Mouse (Mus musculus) limb, embryonic 13.5 days (tissue): ENCODE measurements around the gene Eef2k. TPM values are rescaled to one million over a fixed set of nuclear protein-coding genes. Genes with fewer than 3 reads are reported as not detected.

Experiments
- ATAC-seq: fragments of 200-750 bp; cut with Nextera tagmentation; 2 replicates; pipeline ENCODE4 v1.8.0; 2017; ENCODE audit warnings: low read depth, moderate number of reproducible peaks, moderate TSS enrichment; ENCODE audit not compliant: low FRiP score
- H3K27ac ChIP-seq: fragments of 300-500 bp; sonication (generic); 2 replicates; pipeline ENCODE4 v1.5.1; 2015; ENCODE audit warnings: inconsistent platforms, mild to moderate bottlenecking, moderate library complexity
- H3K27me3 ChIP-seq: fragments of 300-500 bp; sonication (generic); 2 replicates; pipeline ENCODE4 v1.6.1; 2015; ENCODE audit warnings: mild to moderate bottlenecking, inconsistent platforms
- H3K36me3 ChIP-seq: fragments of 300-500 bp; sonication (generic); 2 replicates; pipeline ENCODE4 v1.6.1; 2015; ENCODE audit warnings: inconsistent platforms, mild to moderate bottlenecking, moderate library complexity
- H3K4me1 ChIP-seq: fragments of 300-500 bp; sonication (generic); 2 replicates; pipeline ENCODE4 v1.6.1; 2015; ENCODE audit warnings: inconsistent platforms
- H3K4me2 ChIP-seq: fragments of 300-500 bp; sonication (generic); replicated peaks from 2 replicates; pipeline ENCODE4 v1.6.1; 2015; ENCODE audit warnings: inconsistent platforms, mild to moderate bottlenecking, moderate library complexity
- H3K4me3 ChIP-seq: fragments of 300-500 bp; sonication (generic); 2 replicates; pipeline ENCODE4 v1.5.1; 2015; ENCODE audit warnings: moderate library complexity, mild to moderate bottlenecking, inconsistent platforms
- H3K9ac ChIP-seq: fragments of 300-500 bp; sonication (generic); 2 replicates; pipeline ENCODE4 v1.6.1; 2015; ENCODE audit warnings: mild to moderate bottlenecking, inconsistent platforms
- H3K9me3 ChIP-seq: fragments of 300-500 bp; sonication (generic); 2 replicates; pipeline ENCODE4 v1.6.1; 2016; ENCODE audit warnings: inconsistent platforms
- WGBS: fragments of 180-500 bp; shearing (Covaris S2); methylation state at CpG from one replicate; pipeline ENCODE4 v1.1.7; 2015; 5-methylcytosine and 5-hydroxymethylcytosine counted together
- polyA plus RNA-seq: library from polyadenylated mRNA; unstranded; fragments of >200 nt; fragmentation: Nextera tagmentation; extraction: Ambion mirVana; gene quantifications from 2 replicates; pipeline ENCODE4 v1.2.1, GENCODE M21; 2015

Eef2k gene
- polyA plus RNA-seq, 1 experiment from 2014 or later = 36.3 TPM

DNA sequence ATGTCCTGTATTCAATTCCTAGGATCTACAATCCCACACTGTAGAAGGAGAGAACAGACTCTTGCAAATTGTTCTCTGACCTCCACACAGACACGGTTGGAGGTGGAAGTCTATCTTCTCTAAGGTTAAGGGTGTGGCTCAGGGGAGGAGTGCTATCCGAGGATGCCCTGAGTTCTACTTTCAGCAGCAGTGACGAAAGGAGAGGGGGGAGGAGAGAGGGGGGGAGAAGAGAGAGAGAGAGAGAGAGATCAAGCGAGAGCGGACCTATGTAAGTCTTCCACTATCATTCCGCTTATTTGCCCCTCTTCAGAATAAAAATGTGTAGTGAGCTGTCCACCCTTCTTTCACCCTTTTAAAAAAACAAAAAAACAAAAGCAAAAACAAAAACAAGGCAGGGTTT is 8.2 kb upstream of the Eef2k start:
- Histone ChIP-seq H3K27me3 (peaks cover 20% of the 10 kb centered on the region), H3K4me3 (peak overlapping the region; percentile 65), H3K27ac (peak overlapping the region; percentile 4; the same call in 1 of the 2 replicates), H3K4me2 (peak overlapping the region; percentile 58), H3K9me3 (no peaks in the 10 kb centered on the region), H3K9ac (no peak overlapping the region), H3K4me1 (peaks cover 16% of the 10 kb centered on the region; the same call in 1 of the 2 replicates), H3K36me3 (no peaks in the 10 kb centered on the region)
- 53% methylated on average over 6 of the region's 6 CpGs for WGBS
- no peak for ATAC-seq

DNA sequence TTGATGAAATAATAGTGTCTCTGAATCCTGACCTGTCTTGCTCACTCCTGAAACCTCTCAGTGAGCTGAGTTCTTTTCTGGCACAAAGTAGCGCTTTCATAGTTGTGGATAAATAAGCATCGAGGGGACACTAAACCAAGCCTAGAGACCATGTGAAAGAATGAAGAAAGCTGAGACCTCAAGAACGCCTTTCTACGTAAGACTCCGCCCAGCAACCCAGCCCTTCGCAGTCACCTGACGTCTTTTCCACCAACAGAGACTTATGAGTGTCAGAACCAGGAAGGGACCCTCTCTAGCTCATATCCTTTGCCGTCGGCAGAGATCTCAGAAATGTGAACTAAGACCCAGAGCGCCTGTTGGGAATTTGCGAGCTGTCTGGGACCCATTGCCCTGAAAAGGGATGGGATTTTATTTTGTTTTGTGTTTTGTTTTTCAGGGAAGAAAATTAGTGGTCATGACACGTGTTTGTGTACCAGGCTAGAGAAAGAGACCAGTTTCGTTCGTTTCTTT is 7.7 kb upstream of the Eef2k start:
- ATAC-seq = peak; percentile 82
- H3K4me2 ChIP-seq = peak overlapping the region; percentile 58
- peaks cover 16% of the 10 kb centered on the region; the same call in 1 of the 2 replicates for H3K4me1 ChIP-seq
- H3K4me3 ChIP-seq = peak overlapping the region; percentile 65
- no peak overlapping the region for H3K9ac ChIP-seq
- no peaks in the 10 kb centered on the region for H3K36me3 ChIP-seq
- no peak overlapping the region for H3K27ac ChIP-seq
- 15% methylated on average over 14 of the region's 14 CpGs for WGBS
- no peaks in the 10 kb centered on the region for H3K9me3 ChIP-seq
- peaks cover 15% of the 10 kb centered on the region for H3K27me3 ChIP-seq

GRCm38 (mm10) chr7:120835449-120836359 is 6.9 kb upstream of the Eef2k start:
- peaks cover 7% of the 10 kb centered on the region; the same call in 1 of the 2 replicates for H3K27me3 ChIP-seq
- peak overlapping the region; percentile 61; the same call in 1 of the 2 replicates for H3K27ac ChIP-seq
- H3K4me3 ChIP-seq = peak overlapping the region; percentile 65
- peak; percentile 90 for ATAC-seq
- no peaks in the 10 kb centered on the region for H3K36me3 ChIP-seq
- no peaks in the 10 kb centered on the region for H3K9me3 ChIP-seq
- H3K4me1 ChIP-seq = peaks cover 10% of the 10 kb centered on the region; the same call in 1 of the 2 replicates
- peak overlapping the region; percentile 58 for H3K4me2 ChIP-seq
- H3K9ac ChIP-seq = peak overlapping the region; percentile 63
- 1% methylated on average over 41 of the region's 41 CpGs for WGBS

DNA sequence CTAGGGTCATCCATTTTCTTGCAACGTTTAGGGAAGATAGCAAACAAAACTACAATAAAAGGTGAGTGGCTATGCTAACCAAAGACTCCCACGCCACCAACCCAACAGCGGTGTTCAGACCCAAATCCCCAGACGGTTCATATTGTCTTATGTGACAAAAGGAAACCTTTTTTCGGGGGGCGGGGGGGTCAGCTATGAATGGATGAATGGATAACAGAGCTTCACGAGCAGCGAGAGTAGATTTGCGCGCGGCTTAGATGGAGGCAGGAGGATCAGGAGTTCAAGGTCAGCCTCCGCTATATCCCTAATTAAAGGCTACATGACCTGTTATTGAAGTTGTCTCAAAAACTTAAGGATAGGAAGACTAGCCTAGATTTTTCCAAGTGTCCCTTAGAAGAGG is 6.3 kb upstream of the Eef2k start:
- peak overlapping the region; percentile 58 for H3K4me2 ChIP-seq
- H3K9me3 ChIP-seq = no peaks in the 10 kb centered on the region
- H3K27ac ChIP-seq = no peak overlapping the region
- peak overlapping the region; percentile 65 for H3K4me3 ChIP-seq
- 0 out of 2 replicates have a peak, but pooled peaks cover 5% of the 10 kb centered on the region for H3K27me3 ChIP-seq
- H3K9ac ChIP-seq = no peak overlapping the region
- 8% methylated on average over 12 of the region's 12 CpGs for WGBS
- ATAC-seq = no peak
- H3K36me3 ChIP-seq = no peaks in the 10 kb centered on the region
- H3K4me1 ChIP-seq = peaks cover 10% of the 10 kb centered on the region; the same call in 1 of the 2 replicates

GRCm38 (mm10) chr7:120838436-120839160 is 4.0 kb upstream of the Eef2k start:
- Histone ChIP-seq H3K4me1 (peaks cover 10% of the 10 kb centered on the region; the same call in 1 of the 2 replicates), H3K9me3 (no peaks in the 10 kb centered on the region), H3K4me3 (no peak overlapping the region), H3K27ac (no peak overlapping the region), H3K36me3 (no peaks in the 10 kb centered on the region), H3K9ac (peak overlapping the region; percentile 35; the same call in 1 of the 2 replicates), H3K4me2 (no peak overlapping the region), H3K27me3 (no peaks in the 10 kb centered on the region)
- no peak for ATAC-seq
- 57% methylated on average over 5 of the region's 5 CpGs for WGBS

DNA sequence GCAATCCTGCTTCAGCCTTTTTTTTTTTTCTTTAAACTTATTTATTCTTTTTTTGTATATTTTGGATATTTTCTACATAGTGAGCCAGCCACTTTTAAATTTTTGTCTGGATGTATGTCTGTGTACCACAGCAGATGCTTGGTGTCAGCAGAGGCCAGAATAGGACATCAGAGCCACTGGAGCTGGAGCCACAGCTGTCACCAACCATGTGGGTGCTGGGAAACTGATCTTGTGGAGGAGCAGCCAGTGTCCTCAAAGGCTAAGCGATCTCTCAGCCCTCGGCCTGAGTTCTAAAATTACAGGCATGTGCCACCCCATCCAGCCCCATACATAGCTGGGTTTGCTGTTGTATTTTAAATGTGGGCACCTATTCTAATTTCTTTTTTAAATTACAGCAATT is 2.8 kb upstream of the Eef2k start:
- no peak for ATAC-seq
- H3K9ac ChIP-seq = no peak overlapping the region
- 79% methylated on average over 2 of the region's 2 CpGs for WGBS
- no peak overlapping the region for H3K27ac ChIP-seq
- H3K4me1 ChIP-seq = peaks cover 15% of the 10 kb centered on the region
- H3K4me2 ChIP-seq = no peak overlapping the region
- H3K36me3 ChIP-seq = no peaks in the 10 kb centered on the region
- no peaks in the 10 kb centered on the region for H3K9me3 ChIP-seq
- no peak overlapping the region for H3K4me3 ChIP-seq
- peaks cover 2% of the 10 kb centered on the region; the same call in 1 of the 2 replicates for H3K27me3 ChIP-seq

DNA sequence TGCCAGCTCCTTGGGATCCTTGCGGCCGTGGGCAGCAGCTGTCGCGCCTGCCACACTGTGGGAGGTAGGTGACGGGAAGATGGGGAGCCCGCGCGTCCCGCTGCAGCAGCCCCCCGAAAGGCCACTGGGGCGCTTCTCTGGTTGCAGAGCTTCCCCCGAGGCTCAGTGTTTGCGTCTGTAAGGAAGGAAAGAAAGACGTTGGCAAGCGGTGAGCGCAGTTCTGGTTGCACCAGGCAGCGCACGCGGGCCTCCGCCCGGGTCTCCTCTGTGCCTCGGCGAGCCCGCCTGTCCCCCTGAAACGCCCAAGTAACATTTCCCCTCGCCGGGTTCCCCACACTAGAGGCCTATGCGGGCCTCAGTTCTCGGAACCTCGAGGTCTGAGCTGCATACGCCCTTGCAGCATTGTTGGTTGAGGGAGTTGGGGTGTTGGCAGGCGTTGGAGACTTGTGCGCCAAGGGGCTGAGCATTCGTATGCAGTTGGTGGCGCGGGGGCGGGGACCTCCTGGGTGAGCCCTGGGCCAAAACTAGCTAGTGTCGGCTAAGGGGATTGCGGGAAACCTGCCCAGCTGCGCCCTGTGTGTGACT is 498 bp downstream of the Eef2k start:
- H3K9ac ChIP-seq = peak overlapping the region; percentile 88
- peaks cover 15% of the 10 kb centered on the region for H3K4me1 ChIP-seq
- H3K27me3 ChIP-seq = peaks cover 8% of the 10 kb centered on the region
- under 1% methylated on average over 40 of the region's 40 CpGs for WGBS
- peak overlapping the region; percentile 84 for H3K4me3 ChIP-seq
- peak overlapping the region; percentile 97 for H3K27ac ChIP-seq
- no peaks in the 10 kb centered on the region for H3K9me3 ChIP-seq
- peak overlapping the region; percentile 79 for H3K4me2 ChIP-seq
- peak; percentile 52 for ATAC-seq
- peaks cover 14% of the 10 kb centered on the region; the same call in 1 of the 2 replicates for H3K36me3 ChIP-seq

GRCm38 (mm10) chr7:120843852-120844435 is 1.3 kb downstream of the Eef2k start:
- Histone ChIP-seq H3K9ac (peak overlapping the region; percentile 88), H3K36me3 (peaks cover 17% of the 10 kb centered on the region; the same call in 1 of the 2 replicates), H3K27ac (peak overlapping the region; percentile 97), H3K4me3 (peak overlapping the region; percentile 84), H3K27me3 (peaks cover 8% of the 10 kb centered on the region), H3K4me1 (peaks cover 15% of the 10 kb centered on the region), H3K4me2 (peak overlapping the region; percentile 79), H3K9me3 (no peaks in the 10 kb centered on the region)
- no peak for ATAC-seq
- 2% methylated on average over 16 of the region's 16 CpGs for WGBS

DNA sequence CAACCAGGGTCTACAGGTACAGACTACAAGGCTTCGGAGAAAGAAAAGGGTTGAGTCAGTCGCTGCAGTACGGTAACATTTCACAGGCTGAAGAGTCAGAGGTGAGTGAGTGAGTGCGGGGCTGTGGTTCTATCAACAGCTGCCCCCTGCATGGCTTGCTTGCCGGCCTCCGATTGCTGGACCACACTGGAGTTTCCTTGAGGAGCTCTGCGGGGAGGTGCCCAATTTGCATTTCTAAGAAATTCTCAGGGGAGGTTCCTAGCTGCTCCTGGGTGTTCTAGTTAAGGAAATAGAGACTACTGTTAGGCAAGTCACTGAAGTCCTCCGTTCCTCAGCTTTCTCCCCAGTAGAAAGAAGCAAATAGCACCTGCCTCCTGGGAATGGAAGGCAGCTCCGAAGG is 2.1 kb downstream of the Eef2k start:
- peak overlapping the region; percentile 79 for H3K4me2 ChIP-seq
- peaks cover 15% of the 10 kb centered on the region for H3K4me1 ChIP-seq
- peaks cover 8% of the 10 kb centered on the region for H3K27me3 ChIP-seq
- 15% methylated on average over 9 of the region's 9 CpGs for WGBS
- H3K9me3 ChIP-seq = no peaks in the 10 kb centered on the region
- peaks cover 17% of the 10 kb centered on the region; the same call in 1 of the 2 replicates for H3K36me3 ChIP-seq
- H3K4me3 ChIP-seq = peak overlapping the region; percentile 84
- peak overlapping the region; percentile 88 for H3K9ac ChIP-seq
- no peak for ATAC-seq
- H3K27ac ChIP-seq = no peak overlapping the region

- no peak overlapping the region for H3K27ac ChIP-seq
- H3K4me2 ChIP-seq = no peak overlapping the region
- H3K36me3 ChIP-seq = peaks cover 17% of the 10 kb centered on the region; the same call in 1 of the 2 replicates
- H3K9me3 ChIP-seq = no peaks in the 10 kb centered on the region
- peaks cover 26% of the 10 kb centered on the region for H3K4me1 ChIP-seq
- H3K9ac ChIP-seq = no peak overlapping the region
- H3K27me3 ChIP-seq = peaks cover 8% of the 10 kb centered on the region
- no peak for ATAC-seq
- no peak overlapping the region for H3K4me3 ChIP-seq
- 85% methylated on average over 3 of the region's 3 CpGs for WGBS
These were observed 6.3 kb downstream of the Eef2k start for GRCm38 (mm10) chr7:120848831-120849512.

DNA sequence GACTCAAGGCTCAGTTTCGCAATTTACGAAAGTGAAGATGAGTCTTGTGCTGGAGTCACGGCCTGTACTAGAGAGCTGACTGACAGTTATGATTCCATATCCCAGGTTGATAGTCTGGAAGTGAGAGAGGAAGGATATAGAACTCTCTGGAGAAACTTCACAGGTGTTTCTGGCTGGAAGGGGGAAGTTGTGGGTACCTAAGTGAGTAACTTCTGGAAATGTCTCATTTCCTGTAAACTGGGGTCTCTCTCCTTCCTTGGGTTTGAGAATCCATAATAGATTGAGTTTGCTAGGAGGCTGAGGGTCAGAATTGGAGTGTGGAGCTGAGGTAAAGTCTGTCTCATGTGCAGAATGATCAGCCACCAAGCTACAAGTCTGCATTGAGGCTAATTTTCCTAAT is 7.5 kb downstream of the Eef2k start:
- Histone ChIP-seq H3K9ac (no peak overlapping the region), H3K4me2 (no peak overlapping the region), H3K4me1 (peaks cover 14% of the 10 kb centered on the region), H3K36me3 (peaks cover 17% of the 10 kb centered on the region; the same call in 1 of the 2 replicates), H3K4me3 (no peak overlapping the region), H3K9me3 (no peaks in the 10 kb centered on the region), H3K27ac (no peak overlapping the region), H3K27me3 (peaks cover 2% of the 10 kb centered on the region)
- 92% methylated on average over 3 of the region's 3 CpGs for WGBS
- ATAC-seq = no peak
